Mouse (Mus musculus) macrophage (primary cell): ENCODE data around the gene Dgcr8. TPM values are rescaled to one million over a fixed set of nuclear protein-coding genes. Genes with fewer than 3 reads are reported as not detected.
A peak's percentile ranks its signal among the peaks of the same experiment; 100 is the strongest.

Experiments
- H3K27ac ChIP-seq: fragments of 350-480 bp; formaldehyde crosslinking; 2 replicates; pipeline ENCODE4 v1.9.0; 2021
- H3K36me3 ChIP-seq: fragments of 350-480 bp; formaldehyde crosslinking; 2 replicates; pipeline ENCODE4 v1.9.0; 2021; ENCODE audit errors: inconsistent target
- H3K4me3 ChIP-seq: fragments of 350-480 bp; formaldehyde crosslinking; 2 replicates; pipeline ENCODE4 v1.9.0; 2021; ENCODE audit errors: inconsistent target
- H3K79me2 ChIP-seq: fragments of 350-480 bp; formaldehyde crosslinking; 2 replicates; pipeline ENCODE4 v1.9.0; 2021; ENCODE audit errors: inconsistent target
- WGBS: methylation state at CpG from one replicate; pipeline ENCODE4 v1.1.7; 2026; ENCODE audit warnings: inconsistent platforms; ENCODE audit not compliant: missing documents; 5-methylcytosine and 5-hydroxymethylcytosine counted together
- polyA plus RNA-seq: library from polyadenylated mRNA; stranded (reverse); fragments of 250-400 nt; gene quantifications from 3 replicates; pipeline ENCODE4 v1.2.4, GENCODE M21; 2018; ENCODE audit warnings: inconsistent platforms

The Dgcr8 gene
- polyA plus RNA-seq, 1 experiment from 2014 or later, result 12.9 TPM

- H3K36me3 ChIP-seq, result peaks cover 27% of the 10 kb centered on the region
- H3K27ac ChIP-seq, result no peak overlapping the region
- no peak overlapping the region for H3K4me3 ChIP-seq
- WGBS, result 89% methylated on average over 7 of the region's 7 CpGs
- peaks cover 7% of the 10 kb centered on the region; the same call in 1 of the 2 replicates for H3K79me2 ChIP-seq
These were observed 52.2 kb downstream of the Dgcr8 start for GRCm38 (mm10) chr16:18236676-18237501.

- 19% methylated on average over 19 of the region's 19 CpGs for WGBS
- H3K27ac ChIP-seq, result 0 out of 2 replicates have a peak overlapping the region, but pooled peaks have one; percentile 2
These were observed 53.5 kb downstream of the Dgcr8 start for GRCm38 (mm10) chr16:18235389-18236065.

GRCm38 (mm10) chr16:18234671-18235388, 54.2 kb downstream of the Dgcr8 start, which contains the start of gene Zdhhc8:
TSS of gene Zdhhc8 (minus strand) at chr16:18235136.
- H3K27ac ChIP-seq, result 0 out of 2 replicates have a peak within 1 kb of the TSS, but pooled peaks have one; percentile 2
- peak within 1 kb of the TSS; percentile 56 for H3K4me3 ChIP-seq
- peaks cover 12% of the 10 kb centered on the region for H3K36me3 ChIP-seq
- under 1% methylated on average over 50 of the region's 79 CpGs for WGBS
- H3K79me2 ChIP-seq, result peaks cover 26% of the 10 kb centered on the region; the same call in 1 of the 2 replicates

More at GRCm38 (mm10) chr16:18235389-18236065, 53.5 kb downstream of the Dgcr8 start:
- H3K36me3 ChIP-seq, result peaks cover 14% of the 10 kb centered on the region
- H3K4me3 ChIP-seq, result peak overlapping the region; percentile 56
- peaks cover 20% of the 10 kb centered on the region; the same call in 1 of the 2 replicates for H3K79me2 ChIP-seq

- peak overlapping the region; percentile 47 for H3K4me3 ChIP-seq
- H3K27ac ChIP-seq, result no peak overlapping the region
- 14% methylated on average over 13 of the region's 13 CpGs for WGBS
- H3K36me3 ChIP-seq, result peaks cover 5% of the 10 kb centered on the region; the same call in 1 of the 2 replicates
- peaks cover 28% of the 10 kb centered on the region; the same call in 1 of the 2 replicates for H3K79me2 ChIP-seq
These were observed 55.0 kb downstream of the Dgcr8 start for GRCm38 (mm10) chr16:18233919-18234670.

- peaks cover 28% of the 10 kb centered on the region; the same call in 1 of the 2 replicates for H3K79me2 ChIP-seq
- H3K27ac ChIP-seq, result no peak overlapping the region
- no peaks in the 10 kb centered on the region for H3K36me3 ChIP-seq
- 13% methylated on average over 1 of the region's 1 CpGs for WGBS
- no peak overlapping the region for H3K4me3 ChIP-seq
These were observed 55.6 kb downstream of the Dgcr8 start for GRCm38 (mm10) chr16:18233451-18233850.

GRCm38 (mm10) chr16:18231451-18231850, 57.6 kb downstream of the Dgcr8 start:
- no peak overlapping the region for H3K27ac ChIP-seq
- no peak overlapping the region for H3K4me3 ChIP-seq
- peaks cover 28% of the 10 kb centered on the region; the same call in 1 of the 2 replicates for H3K79me2 ChIP-seq
- H3K36me3 ChIP-seq, result peaks cover 11% of the 10 kb centered on the region
- WGBS, result 93% methylated on average over 3 of the region's 4 CpGs

- H3K27ac ChIP-seq, result no peak overlapping the region
- peaks cover 28% of the 10 kb centered on the region; the same call in 1 of the 2 replicates for H3K79me2 ChIP-seq
- peaks cover 15% of the 10 kb centered on the region for H3K36me3 ChIP-seq
- H3K4me3 ChIP-seq, result no peak overlapping the region
- 92% methylated on average over 3 of the region's 3 CpGs for WGBS
These were observed 58.0 kb downstream of the Dgcr8 start for GRCm38 (mm10) chr16:18231047-18231446.

- Histone ChIP-seq H3K36me3 (peaks cover 16% of the 10 kb centered on the region), H3K27ac (no peak overlapping the region), H3K79me2 (peaks cover 28% of the 10 kb centered on the region; the same call in 1 of the 2 replicates), H3K4me3 (no peak overlapping the region)
- WGBS, result 94% methylated on average over 6 of the region's 6 CpGs
These were observed 58.4 kb downstream of the Dgcr8 start for GRCm38 (mm10) chr16:18230617-18231016.

- Histone ChIP-seq H3K79me2 (peaks cover 28% of the 10 kb centered on the region; the same call in 1 of the 2 replicates), H3K4me3 (no peak overlapping the region), H3K36me3 (peaks cover 21% of the 10 kb centered on the region), H3K27ac (no peak overlapping the region)
- 46% methylated on average over 11 of the region's 11 CpGs for WGBS
These were observed 59.4 kb downstream of the Dgcr8 start for GRCm38 (mm10) chr16:18229622-18230021.

GRCm38 (mm10) chr16:18228856-18229255, 60.2 kb downstream of the Dgcr8 start:
- H3K36me3 ChIP-seq, result peaks cover 25% of the 10 kb centered on the region
- 98% methylated on average over 4 of the region's 4 CpGs for WGBS

GRCm38 (mm10) chr16:18227897-18228422, 61.1 kb downstream of the Dgcr8 start:
- no peak overlapping the region for H3K4me3 ChIP-seq
- no peak overlapping the region for H3K27ac ChIP-seq
- H3K79me2 ChIP-seq, result peaks cover 24% of the 10 kb centered on the region; the same call in 1 of the 2 replicates
- WGBS, result 98% methylated on average over 20 of the region's 20 CpGs
- peaks cover 25% of the 10 kb centered on the region for H3K36me3 ChIP-seq

More at GRCm38 (mm10) chr16:18228856-18229255, 60.2 kb downstream of the Dgcr8 start:
- Histone ChIP-seq H3K27ac (no peak overlapping the region), H3K4me3 (no peak overlapping the region), H3K79me2 (peaks cover 28% of the 10 kb centered on the region; the same call in 1 of the 2 replicates)

- H3K4me3 ChIP-seq, result no peak overlapping the region
- peaks cover 25% of the 10 kb centered on the region for H3K36me3 ChIP-seq
- no peak overlapping the region for H3K27ac ChIP-seq
- 95% methylated on average over 12 of the region's 13 CpGs for WGBS
- peaks cover 24% of the 10 kb centered on the region; the same call in 1 of the 2 replicates for H3K79me2 ChIP-seq
These were observed 61.9 kb downstream of the Dgcr8 start for GRCm38 (mm10) chr16:18227187-18227586.

- 88% methylated on average over 11 of the region's 11 CpGs for WGBS
These were observed 66.9 kb downstream of the Dgcr8 start for GRCm38 (mm10) chr16:18222188-18222587.

More at GRCm38 (mm10) chr16:18222188-18222587, 66.9 kb downstream of the Dgcr8 start:
- Histone ChIP-seq H3K4me3 (no peak overlapping the region), H3K27ac (no peak overlapping the region), H3K36me3 (peaks cover 17% of the 10 kb centered on the region), H3K79me2 (no peaks in the 10 kb centered on the region)
